Mouse (Mus musculus) hindlimb bud, embryonic 11.5 days (tissue): ENCODE results near the gene Klf5.

ENCODE experiments used
- DNase-seq: peaks from one replicate; pipeline ENCODE4 v3.0.0-alpha.2; 2012; ENCODE audit warnings: low read depth, low spot score; ENCODE audit errors: extremely low spot score

Gene Klf5

GRCm38 (mm10) chr14:99364007-99364784 is 65.7 kb downstream of the Klf5 start:
- no peak for DNase-seq
